Mouse (Mus musculus): ENCODE data around the gene Unc93a2.
A peak's percentile ranks its signal among the peaks of the same experiment; 100 is the strongest.
"Not testable (repeated sequence)": the region's sequence is repeated elsewhere in the genome, so short reads cannot be mapped to it uniquely, and the experiment has no call there.

DNA sequence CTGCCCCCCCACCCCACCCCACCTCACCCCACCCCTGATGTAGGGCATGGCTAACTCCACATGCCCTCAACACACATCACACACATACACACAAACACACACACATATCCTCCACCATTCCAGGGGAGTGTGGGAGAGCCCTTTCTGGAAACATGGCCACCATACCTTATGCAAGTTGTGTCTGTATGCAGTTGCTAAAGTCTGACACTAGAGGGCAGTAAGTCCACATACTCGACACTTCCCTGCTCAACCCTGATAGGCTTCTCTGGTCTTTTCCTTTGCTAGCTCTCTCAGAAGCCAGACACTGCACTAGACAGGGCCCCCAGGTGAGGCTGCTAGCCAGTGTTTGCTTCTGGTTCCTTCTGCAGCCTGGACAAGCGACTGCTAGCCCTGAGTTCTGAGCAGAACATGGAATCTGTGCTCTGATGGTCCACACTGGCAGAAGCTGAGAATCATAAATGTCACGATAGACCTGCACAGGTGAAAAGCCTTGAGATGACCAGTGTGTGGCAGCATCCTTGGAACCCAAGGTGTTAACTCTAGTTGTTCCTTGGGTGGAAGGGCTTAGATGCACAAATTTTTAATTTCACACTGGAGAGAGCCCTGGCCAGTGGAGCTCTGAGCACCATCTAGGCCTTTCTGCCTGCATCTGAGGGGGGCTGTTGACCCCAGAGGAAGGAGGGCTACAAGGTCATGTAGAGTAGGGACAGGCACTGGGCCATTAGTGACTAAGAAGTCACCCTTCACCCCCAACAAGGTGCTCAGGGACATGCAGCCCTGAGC, 35.1 kb upstream of the Unc93a2 start:
- TF ChIP-seq POLR2A (IDR thresholded peaks at IDR 0.05; ENCODE audit: extremely low read depth, insufficient read depth, low read length) = not testable (repeated sequence)
- TF ChIP-seq CTCF (IDR thresholded peaks at IDR 0.05; ENCODE audit: extremely low read depth, insufficient read depth, low read length) = peak; percentile 46

Data from cortical plate, adult 2 months (tissue).